Mouse (Mus musculus): ENCODE results near the gene Plekha4.

DNA sequence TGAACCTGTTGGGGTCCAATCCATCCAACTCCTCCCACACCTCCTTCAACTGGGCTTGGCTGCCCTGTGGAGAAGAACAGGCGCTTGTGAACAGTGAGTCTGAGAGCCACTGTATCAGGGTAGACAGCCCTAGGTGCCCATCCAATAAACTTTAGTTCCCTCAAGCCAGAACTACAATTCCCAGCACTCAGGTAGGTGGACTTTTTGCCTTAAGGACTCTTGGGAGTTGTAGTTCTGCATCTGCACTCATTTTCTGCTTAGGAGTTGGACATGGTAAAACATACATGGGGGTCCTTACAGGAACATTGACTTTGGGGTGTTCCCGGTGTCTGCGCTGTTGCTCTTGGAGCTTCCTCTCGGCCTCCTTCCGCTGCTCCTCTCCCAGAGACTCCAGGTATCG is 27.7 kb upstream of the Plekha4 start:
- no peak for TF ChIP-seq CTCF (conservative IDR thresholded peaks at IDR 0.05; ENCODE audit: low read length)
- no peak for TF ChIP-seq POU5F1 (IDR thresholded peaks at IDR 0.05; ENCODE audit: borderline replicate concordance, low read length)

All from E14TG2a.4 (cell line).